Mouse (Mus musculus): ENCODE results near the gene Chn1. TPM values are rescaled to one million over a fixed set of nuclear protein-coding genes. Genes with fewer than 3 reads are reported as not detected.

The Chn1 gene
- polyA plus RNA-seq, 1 experiment = not detected

- Histone ChIP-seq H3K27ac (ENCODE audit: insufficient read depth, low read depth, low read length) (no peak overlapping the region), H3K4me1 (ENCODE audit: control insufficient read depth, insufficient read depth, low read length) (no peaks in the 10 kb centered on the region), H3K4me3 (ENCODE audit: insufficient read depth, low read length) (peak overlapping the region; percentile 9; the same call in 1 of the 2 replicates)
- TF ChIP-seq CTCF (IDR thresholded peaks at IDR 0.05; ENCODE audit: low read depth, low read length) = peak; percentile 56
- TF ChIP-seq POLR2A (IDR thresholded peaks at IDR 0.05; ENCODE audit: borderline replicate concordance, low read depth, low read length) = no peak
These were observed 208.0 kb downstream of the Chn1 start for GRCm38 (mm10) chr2:73566989-73567605.

GRCm38 (mm10) chr2:73566162-73566561 is 209.0 kb downstream of the Chn1 start:
- H3K27ac ChIP-seq (ENCODE audit: insufficient read depth, low read depth, low read length) = no peak overlapping the region
- TF ChIP-seq POLR2A (IDR thresholded peaks at IDR 0.05; ENCODE audit: borderline replicate concordance, low read depth, low read length) (no peak), CTCF (IDR thresholded peaks at IDR 0.05; ENCODE audit: low read depth, low read length) (peak; percentile 88)
- H3K4me3 ChIP-seq (ENCODE audit: insufficient read depth, low read length) = no peak overlapping the region
- H3K4me1 ChIP-seq (ENCODE audit: control insufficient read depth, insufficient read depth, low read length) = no peaks in the 10 kb centered on the region

- H3K4me1 ChIP-seq (ENCODE audit: control insufficient read depth, insufficient read depth, low read length) = no peaks in the 10 kb centered on the region
- no peak overlapping the region for H3K27ac ChIP-seq (ENCODE audit: insufficient read depth, low read depth, low read length)
- H3K4me3 ChIP-seq (ENCODE audit: insufficient read depth, low read length) = no peak overlapping the region
- TF ChIP-seq POLR2A (IDR thresholded peaks at IDR 0.05; ENCODE audit: borderline replicate concordance, low read depth, low read length) (no peak), CTCF (IDR thresholded peaks at IDR 0.05; ENCODE audit: low read depth, low read length) (no peak)
These were observed 211.5 kb downstream of the Chn1 start for GRCm38 (mm10) chr2:73563690-73564089.

- Histone ChIP-seq H3K27ac (ENCODE audit: insufficient read depth, low read depth, low read length) (no peak overlapping the region), H3K4me3 (ENCODE audit: insufficient read depth, low read length) (no peak overlapping the region), H3K4me1 (ENCODE audit: control insufficient read depth, insufficient read depth, low read length) (no peaks in the 10 kb centered on the region)
- no peak for TF ChIP-seq POLR2A (IDR thresholded peaks at IDR 0.05; ENCODE audit: borderline replicate concordance, low read depth, low read length)
- TF ChIP-seq CTCF (IDR thresholded peaks at IDR 0.05; ENCODE audit: low read depth, low read length) = no peak
These were observed 212.5 kb downstream of the Chn1 start for GRCm38 (mm10) chr2:73562656-73563055.

GRCm38 (mm10) chr2:73561665-73562063 is 213.5 kb downstream of the Chn1 start:
- H3K27ac ChIP-seq (ENCODE audit: insufficient read depth, low read depth, low read length) = no peak overlapping the region
- H3K4me1 ChIP-seq (ENCODE audit: control insufficient read depth, insufficient read depth, low read length) = no peaks in the 10 kb centered on the region
- TF ChIP-seq POLR2A (IDR thresholded peaks at IDR 0.05; ENCODE audit: borderline replicate concordance, low read depth, low read length) (no peak), CTCF (IDR thresholded peaks at IDR 0.05; ENCODE audit: low read depth, low read length) (peak; percentile 56; the same call in 1 of the 2 replicates)
- no peak overlapping the region for H3K4me3 ChIP-seq (ENCODE audit: insufficient read depth, low read length)

- H3K4me1 ChIP-seq (ENCODE audit: control insufficient read depth, insufficient read depth, low read length) = no peaks in the 10 kb centered on the region
- no peak overlapping the region for H3K27ac ChIP-seq (ENCODE audit: insufficient read depth, low read depth, low read length)
- no peak overlapping the region for H3K4me3 ChIP-seq (ENCODE audit: insufficient read depth, low read length)
- no peak for TF ChIP-seq POLR2A (IDR thresholded peaks at IDR 0.05; ENCODE audit: borderline replicate concordance, low read depth, low read length)
- TF ChIP-seq CTCF (IDR thresholded peaks at IDR 0.05; ENCODE audit: low read depth, low read length) = no peak
These were observed 214.1 kb downstream of the Chn1 start for GRCm38 (mm10) chr2:73560899-73561664.

Other genes with a start within 250 kb of the Chn1 start
- gene Wipf1, start 245.6 kb downstream of the Chn1 start, polyA plus RNA-seq (2012; ENCODE audit: insufficient read depth, insufficient read length, missing spikeins) = 114 and 143 TPM in 2 replicates
- not detected in 2 replicates for gene Chrna1, start 195.0 kb downstream of the Chn1 start, polyA plus RNA-seq (2012; ENCODE audit: insufficient read depth, insufficient read length, missing spikeins)
- gene Atf2, start 117.3 kb upstream of the Chn1 start, polyA plus RNA-seq (2012; ENCODE audit: insufficient read depth, insufficient read length, missing spikeins) = 44.2 and 46.2 TPM in 2 replicates
- gene Atp5g3, start 136.0 kb upstream of the Chn1 start, polyA plus RNA-seq (2012; ENCODE audit: insufficient read depth, insufficient read length, missing spikeins) = 284 and 308 TPM in 2 replicates